Mouse (Mus musculus) gastrocnemius, postnatal 36 days (tissue): ENCODE measurements around the gene Dnah2. TPM values are rescaled to one million over a fixed set of nuclear protein-coding genes. Genes with fewer than 3 reads are reported as not detected.

Source experiments
- DNase-seq, 2 experiments: peaks; one replicate each; pipeline ENCODE4 v3.0.0; 2022
- intact Hi-C: fragments of 180-260 bp; cut with DNase I; formaldehyde crosslinking; loops from one replicate; pipeline ENCODE4 v1.15.1; 2025
- total RNA-seq, 2 experiments: library from RNA; stranded (reverse); gene quantifications; 2 replicates each; pipeline ENCODE4 v1.2.3; 2021

Gene Dnah2
- total RNA-seq, 2 experiments from 2014 or later, result 0.13 to 0.27 TPM

- no peak for DNase-seq
- intact Hi-C loops, result no loop called here
Observed at GRCm38 (mm10) chr11:69477645-69478044, 71.3 kb downstream of the Dnah2 start.

DNA sequence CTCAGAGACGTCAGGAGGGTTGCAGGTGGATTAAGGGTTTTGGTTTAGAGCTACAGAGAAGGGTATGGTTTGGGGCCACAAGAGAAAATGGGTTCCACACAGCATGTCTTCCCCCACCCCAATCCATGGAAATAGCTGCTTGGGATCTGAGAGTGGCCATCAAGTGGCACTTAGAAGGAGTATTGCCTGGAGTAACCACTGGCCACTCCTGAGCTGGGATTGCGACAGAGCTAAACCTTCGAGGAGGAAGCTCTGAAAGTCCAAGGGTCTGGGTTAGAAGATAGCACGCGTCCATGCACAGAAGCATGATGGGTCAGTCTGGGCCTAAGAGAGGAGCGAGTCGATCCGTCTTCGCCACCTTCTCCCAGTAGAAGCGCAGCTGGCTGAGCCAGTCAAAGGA, 72.1 kb downstream of the Dnah2 start:
- DNase-seq, result no peak
- intact Hi-C loops, result no loop called here

DNA sequence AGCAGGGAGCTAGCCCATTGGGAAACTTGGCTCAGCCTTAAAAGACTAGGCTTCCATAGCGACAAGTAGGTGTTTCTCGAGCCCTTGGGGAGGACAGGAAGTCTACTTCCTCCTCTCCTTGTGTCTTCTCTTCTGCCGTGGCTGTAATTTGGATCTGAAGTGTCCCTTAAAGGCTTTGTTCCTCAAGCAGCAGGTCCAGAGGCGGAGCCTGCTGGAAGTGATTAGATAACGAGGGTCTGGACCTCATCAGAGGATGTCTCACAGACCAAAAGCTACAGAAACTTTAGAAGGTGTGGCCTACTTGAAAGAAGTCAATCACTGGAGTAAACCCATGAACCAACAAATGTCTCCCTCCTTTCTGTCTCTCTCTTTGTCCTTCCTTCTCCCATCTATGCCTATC, 74.2 kb downstream of the Dnah2 start:
- intact Hi-C loops, result no loop called here
- no peak for DNase-seq

- intact Hi-C loops, result no loop called here
Observed at GRCm38 (mm10) chr11:69472687-69473086, 76.2 kb downstream of the Dnah2 start.

GRCm38 (mm10) chr11:69471491-69471890, 77.4 kb downstream of the Dnah2 start:
- intact Hi-C loops, result no loop called here
- no peak for DNase-seq

More at GRCm38 (mm10) chr11:69472687-69473086, 76.2 kb downstream of the Dnah2 start:
- DNase-seq, result no peak

DNA sequence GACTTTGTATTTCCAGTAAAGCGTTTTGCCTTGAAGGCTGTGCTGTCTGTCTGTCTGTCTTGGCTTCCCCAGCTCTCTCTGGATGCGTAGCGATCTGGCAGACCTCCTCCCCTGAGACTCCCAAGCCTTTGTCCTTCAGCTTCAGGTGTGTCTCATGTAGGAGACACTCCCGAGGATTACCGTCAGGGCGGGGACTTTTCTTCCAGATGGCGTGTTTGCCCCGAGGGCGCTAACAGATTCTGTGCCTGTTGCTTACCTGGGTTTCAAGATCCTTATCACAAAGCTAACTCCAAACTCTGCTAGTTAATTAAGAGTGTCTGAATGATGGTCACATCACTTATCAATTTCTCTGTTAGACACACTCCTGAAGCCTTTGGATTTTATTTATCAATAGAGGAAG, 79.6 kb downstream of the Dnah2 start:
- intact Hi-C loops, result no loop called here
- DNase-seq, result no peak

GRCm38 (mm10) chr11:69463996-69464395, 84.9 kb downstream of the Dnah2 start:
- intact Hi-C loops, result no loop called here
- DNase-seq, result no peak

GRCm38 (mm10) chr11:69461568-69461967, 87.3 kb downstream of the Dnah2 start:
- intact Hi-C loops, result no loop called here
- DNase-seq, result no peak

DNA sequence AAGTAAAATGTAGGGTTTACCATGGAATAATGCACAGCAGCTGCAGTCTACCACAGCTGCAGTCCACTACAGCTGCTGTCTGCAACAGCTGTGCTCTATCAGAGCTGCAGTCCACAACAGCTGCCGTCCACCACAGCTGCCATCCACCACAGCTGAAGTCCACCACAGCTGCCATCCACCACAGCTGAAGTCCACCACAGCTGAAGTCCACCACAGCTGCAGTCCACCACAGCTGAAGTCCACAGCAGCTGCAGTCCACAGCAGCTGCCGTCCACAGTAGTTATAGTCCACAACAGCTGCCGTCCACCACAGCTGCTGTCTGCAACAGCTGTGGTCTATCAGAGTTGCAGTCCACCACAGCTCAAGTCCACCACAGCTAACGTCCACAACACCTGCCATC, 89.0 kb downstream of the Dnah2 start:
- intact Hi-C loops, result no loop called here

DNA sequence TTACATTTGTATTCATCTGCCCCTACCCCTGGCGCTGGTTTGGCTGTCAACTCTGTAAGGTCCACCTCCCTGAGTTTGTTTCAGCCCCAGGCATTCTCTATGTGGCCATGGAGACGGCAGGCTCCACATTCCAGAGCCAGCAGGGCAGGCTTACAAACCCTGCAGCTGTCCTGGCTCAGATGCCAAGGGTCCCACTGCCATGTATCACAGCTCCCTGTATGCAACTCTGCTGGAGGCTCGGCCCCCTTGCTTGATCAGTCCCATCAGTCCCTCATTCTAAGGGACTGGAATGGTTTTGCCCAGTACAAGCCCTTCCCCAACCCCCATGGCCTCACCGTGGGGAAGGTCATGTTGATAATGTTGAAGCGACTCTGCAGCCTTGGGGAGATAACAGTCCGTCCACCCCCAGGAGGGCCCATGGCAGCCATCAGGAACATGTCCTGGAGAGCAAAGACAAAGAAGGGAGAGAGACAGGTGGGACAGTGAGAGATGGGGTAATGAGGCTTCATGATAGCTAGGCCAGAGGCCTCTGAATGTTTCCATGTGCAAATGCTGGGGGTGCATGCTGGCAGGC, 91.8 kb downstream of the Dnah2 start:
- DNase-seq, result no peak
- intact Hi-C loops, result no loop called here

More for the DNA sequence above, 89.0 kb downstream of the Dnah2 start:
- no peak for DNase-seq

- intact Hi-C loops, result no loop called here
Observed at GRCm38 (mm10) chr11:69452114-69452867, 96.6 kb downstream of the Dnah2 start.

GRCm38 (mm10) chr11:69447299-69447698, 101.6 kb downstream of the Dnah2 start:
- DNase-seq, result no peak

More at GRCm38 (mm10) chr11:69452114-69452867, 96.6 kb downstream of the Dnah2 start:
- DNase-seq, result peak in 1 of 2 experiments; percentile 31

DNA sequence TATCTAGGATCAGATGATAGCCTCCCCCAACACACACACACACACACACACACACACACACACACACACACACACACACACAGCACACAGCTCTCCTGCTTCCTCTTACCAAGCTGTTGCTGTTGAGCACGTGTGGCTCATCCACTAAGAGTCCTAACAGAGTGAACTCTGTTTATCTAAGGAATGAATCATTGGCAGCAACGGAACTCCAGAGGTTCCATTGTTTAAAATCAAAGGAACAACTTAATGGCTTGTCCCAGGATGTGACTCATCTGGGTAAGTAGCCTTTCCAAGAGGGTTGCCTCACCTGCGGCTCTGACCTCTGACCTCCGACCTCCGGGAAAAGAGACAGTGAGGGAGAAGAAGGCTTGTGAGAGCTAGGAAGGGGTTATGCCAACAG, 105.6 kb downstream of the Dnah2 start:
- intact Hi-C loops, result loop anchor here (10.0 kb wide), 1 partner anchor 51 kb away; no protein-coding TSS in a partner anchor
- DNase-seq, result no peak

More at GRCm38 (mm10) chr11:69447299-69447698, 101.6 kb downstream of the Dnah2 start:
- intact Hi-C loops, result loop anchor here (10.0 kb wide), 1 partner anchor 48 kb away; no protein-coding TSS in a partner anchor

- no peak for DNase-seq
- intact Hi-C loops, result loop anchor here (5.0 kb wide), 2 partner anchors 80 to 180 kb away; no protein-coding TSS in a partner anchor
Observed at GRCm38 (mm10) chr11:69437291-69437690, 111.6 kb downstream of the Dnah2 start.

DNA sequence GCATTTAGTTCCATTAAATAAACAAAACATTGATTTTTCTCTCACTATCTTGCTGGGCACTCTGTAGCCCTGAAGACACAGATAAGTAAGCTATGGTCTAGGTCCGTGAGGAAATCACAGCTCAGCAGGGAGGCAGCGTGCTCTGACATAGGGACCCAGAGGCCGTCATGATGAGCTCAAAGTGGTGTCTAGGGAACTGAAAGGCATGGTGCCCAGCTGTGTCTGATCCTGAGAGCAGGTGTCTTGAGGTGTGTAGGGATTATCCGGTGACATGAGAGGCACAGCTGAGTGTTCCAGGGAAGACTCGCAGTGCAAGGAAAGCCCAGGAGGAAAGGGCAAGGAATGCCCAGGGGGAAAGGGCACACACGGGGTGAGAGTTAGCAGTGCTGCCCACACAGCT, 115.7 kb downstream of the Dnah2 start:
- no peak for DNase-seq
- intact Hi-C loops, result loop anchor here (5.0 kb wide), 1 partner anchor 166 kb away; no protein-coding TSS in a partner anchor

- DNase-seq, result no peak
- intact Hi-C loops, result loop anchor here (1.0 to 5.0 kb wide), 2 partner anchors 32 to 165 kb away; no protein-coding TSS in a partner anchor
Observed at GRCm38 (mm10) chr11:69432640-69432982, 116.3 kb downstream of the Dnah2 start.

- peak in 1 of 2 experiments; percentile 62 for DNase-seq
- intact Hi-C loops, result loop anchor here (1.0 to 5.0 kb wide), 2 partner anchors 32 to 165 kb away; no protein-coding TSS in a partner anchor
Observed at GRCm38 (mm10) chr11:69431829-69432639, 116.9 kb downstream of the Dnah2 start.

- intact Hi-C loops, result loop anchor here (5.0 kb wide), 1 partner anchor 163 kb away; no protein-coding TSS in a partner anchor
- DNase-seq, result no peak
Observed at GRCm38 (mm10) chr11:69430631-69431030, 118.3 kb downstream of the Dnah2 start.

DNA sequence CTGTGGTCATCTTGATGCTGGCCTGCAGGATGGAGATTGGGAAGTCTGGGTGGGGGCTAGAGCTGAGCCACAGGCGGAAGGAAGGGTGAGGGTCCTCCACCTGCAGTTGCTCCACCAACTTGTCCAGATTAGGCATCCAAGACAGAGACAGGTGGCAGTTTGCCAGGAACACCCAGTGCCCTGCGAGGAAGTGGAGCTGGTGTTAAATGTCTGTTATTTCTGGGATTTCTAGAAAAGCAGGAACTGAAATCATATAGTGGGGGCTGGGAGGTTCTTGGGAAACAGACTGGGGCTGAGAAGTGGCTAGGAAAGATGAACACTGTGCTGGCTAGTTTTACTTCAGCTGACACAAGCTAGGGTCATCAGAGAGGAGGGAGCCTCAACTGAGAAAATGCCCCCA, 119.6 kb downstream of the Dnah2 start:
- no peak for DNase-seq
- intact Hi-C loops, result no loop called here

DNA sequence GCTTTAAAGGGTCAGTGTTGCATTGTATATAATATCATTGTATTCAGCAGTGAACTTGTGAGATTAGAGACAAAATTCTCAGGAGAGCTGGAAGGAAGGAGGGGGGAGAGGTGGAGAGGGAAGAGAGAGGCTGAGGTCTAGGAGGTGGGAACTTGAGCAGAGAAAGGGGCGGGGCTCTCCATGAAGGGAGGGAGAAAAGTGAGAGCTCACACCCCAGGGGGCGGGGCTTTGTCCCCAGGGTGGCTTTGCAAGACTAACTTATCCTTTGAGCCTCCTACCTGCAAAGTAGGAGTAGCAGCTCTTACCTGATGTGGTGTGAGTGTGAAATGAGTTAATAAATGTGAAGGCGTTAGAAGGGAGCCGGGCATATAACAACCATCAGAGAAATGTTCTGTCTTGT, 120.2 kb downstream of the Dnah2 start:
- peak in 1 of 2 experiments; percentile 30 for DNase-seq
- intact Hi-C loops, result no loop called here

DNA sequence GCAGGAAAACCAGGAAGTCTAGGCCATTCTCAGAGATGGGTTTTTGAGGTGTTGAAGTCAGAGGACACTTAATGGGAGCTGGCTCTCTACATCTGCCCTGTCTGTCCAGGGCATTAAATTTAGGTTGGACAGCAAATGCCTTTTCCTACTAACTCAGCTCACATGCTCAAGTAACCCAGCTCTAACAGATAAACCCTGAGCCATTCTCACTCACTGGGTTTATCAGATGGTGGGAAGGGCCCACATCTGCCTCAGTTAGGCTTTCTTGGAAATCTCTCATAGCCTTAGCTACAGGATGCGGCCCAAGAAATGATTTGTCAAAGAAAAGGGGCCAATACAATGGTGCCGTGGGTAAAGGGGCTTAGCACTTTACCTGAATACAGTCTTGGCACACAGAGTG, 122.7 kb downstream of the Dnah2 start:
- intact Hi-C loops, result no loop called here
- DNase-seq, result no peak
